Comparison of ENCODE assay signal across 7 mouse cellular contexts in the genomic region with DNA sequence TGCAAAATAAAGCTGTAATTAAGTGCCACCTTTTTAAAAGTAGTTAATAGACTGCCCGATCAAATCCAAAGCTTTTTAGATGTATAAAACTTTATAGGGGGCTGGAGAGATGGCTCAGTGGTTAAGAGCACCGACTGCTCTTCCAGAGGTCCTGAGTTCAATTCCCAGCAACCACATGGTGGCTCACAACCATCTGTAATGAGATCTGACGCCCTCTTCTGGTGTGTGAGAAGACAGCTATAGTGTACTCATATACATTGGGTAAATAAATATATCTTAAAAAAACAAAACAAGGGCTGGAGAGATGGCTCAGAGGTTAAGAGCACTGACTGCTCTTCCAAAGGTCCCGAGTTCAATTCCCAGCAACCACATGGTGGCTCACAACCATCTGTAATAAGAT. TPM values are rescaled to one million over a fixed set of nuclear protein-coding genes. Genes with fewer than 3 reads are reported as not detected.
DNase-seq lines count a peak whose midpoint lies in the region; ATAC-seq and TF ChIP-seq lines count a peak whose summit lies in the region.
"Not testable (repeated sequence)": the region's sequence is repeated elsewhere in the genome, so short reads cannot be mapped to it uniquely, and the experiment has no call there.

No protein-coding gene starts in this region.

- ATAC-seq in forebrain, embryonic 12.5 days (ENCODE audit: low FRiP score), result 0 out of 2 replicates have a peak, but pooled peaks have one; percentile 6
- not testable (repeated sequence) for ATAC-seq in heart, embryonic 15.5 days (replicated peaks; ENCODE audit: insufficient number of reproducible peaks, insufficient read depth, low FRiP score, low read depth); neural tube, embryonic 12.5 days (ENCODE audit: low FRiP score, low read depth)
- peak; percentile 27; the same call in 1 of the 2 replicates for ATAC-seq in intestine, embryonic 16.5 days
- ATAC-seq in limb, embryonic 14.5 days (ENCODE audit: low FRiP score, low read depth), result peak; percentile 45; the same call in 1 of the 2 replicates
- ATAC-seq in lung, postnatal 0 days, result peak; percentile 37

- not testable (repeated sequence) for TF ChIP-seq CTCF in bone marrow macrophage, adult 2 months (IDR thresholded peaks at IDR 0.05; ENCODE audit: low read depth, low read length); lung, postnatal 0 days (IDR thresholded peaks at IDR 0.05)

- not testable (repeated sequence) for H3K27me3 ChIP-seq in forebrain, embryonic 12.5 days; heart, embryonic 15.5 days; intestine, embryonic 16.5 days (replicated peaks; ENCODE audit: control insufficient read depth, insufficient read depth, low read length); limb, embryonic 14.5 days (ENCODE audit: control insufficient read depth, insufficient read depth, low read length); lung, postnatal 0 days (replicated peaks; ENCODE audit: insufficient read depth, low read length); neural tube, embryonic 12.5 days (replicated peaks)

- H3K4me1 ChIP-seq in bone marrow macrophage, adult 2 months (ENCODE audit: control insufficient read depth, insufficient read depth, low read length); forebrain, embryonic 12.5 days; heart, embryonic 15.5 days (replicated peaks); intestine, embryonic 16.5 days (ENCODE audit: control insufficient read depth, insufficient read depth, low read length); limb, embryonic 14.5 days (ENCODE audit: control insufficient read depth, insufficient read depth, low read length); lung, postnatal 0 days (ENCODE audit: insufficient read depth, low read depth, low read length); neural tube, embryonic 12.5 days: not testable (repeated sequence)

- not testable (repeated sequence) for TF ChIP-seq POLR2A in bone marrow macrophage, adult 2 months (IDR thresholded peaks at IDR 0.05; ENCODE audit: borderline replicate concordance, low read depth, low read length); limb, embryonic 14.5 days (IDR thresholded peaks at IDR 0.05; ENCODE audit: borderline replicate concordance, extremely low read depth, insufficient read depth, insufficient read length)

- not testable (repeated sequence) for TF ChIP-seq EP300 in lung, postnatal 0 days (IDR thresholded peaks at IDR 0.05)

- not testable (repeated sequence) for H3K9ac ChIP-seq in forebrain, embryonic 12.5 days
- H3K9ac ChIP-seq in heart, embryonic 15.5 days, result peak overlapping the region; percentile 72
- H3K9ac ChIP-seq in intestine, embryonic 16.5 days (ENCODE audit: low read depth, low read length), result peak overlapping the region; percentile 78
- H3K9ac ChIP-seq in limb, embryonic 14.5 days (ENCODE audit: low read depth, low read length, severe bottlenecking), result 0 out of 2 replicates have a peak overlapping the region, but pooled peaks have one; percentile 75
- 0 out of 2 replicates have a peak overlapping the region, but pooled peaks have one; percentile 93 for H3K9ac ChIP-seq in lung, postnatal 0 days (replicated peaks; ENCODE audit: low read depth)
- H3K9ac ChIP-seq in neural tube, embryonic 12.5 days, result 0 out of 2 replicates have a peak overlapping the region, but pooled peaks have one; percentile 83

- H3K4me3 ChIP-seq in bone marrow macrophage, adult 2 months (ENCODE audit: insufficient read depth, low read length), result peak overlapping the region; percentile 88; the same call in 1 of the 2 replicates
- H3K4me3 ChIP-seq in forebrain, embryonic 12.5 days (replicated peaks), result peak overlapping the region; percentile 76
- peak overlapping the region; percentile 73 for H3K4me3 ChIP-seq in heart, embryonic 15.5 days
- H3K4me3 ChIP-seq in intestine, embryonic 16.5 days (ENCODE audit: low read length), result peak overlapping the region; percentile 79
- H3K4me3 ChIP-seq in limb, embryonic 14.5 days (replicated peaks; ENCODE audit: low read length), result peak overlapping the region; percentile 87
- peak overlapping the region; percentile 94 for H3K4me3 ChIP-seq in lung, postnatal 0 days (ENCODE audit: low read depth, low read length)
- peak overlapping the region; percentile 86 for H3K4me3 ChIP-seq in neural tube, embryonic 12.5 days

- peak overlapping the region; percentile 88 for H3K4me2 ChIP-seq in forebrain, embryonic 12.5 days
- peak overlapping the region; percentile 74 for H3K4me2 ChIP-seq in heart, embryonic 15.5 days
- H3K4me2 ChIP-seq in intestine, embryonic 16.5 days (ENCODE audit: low read depth, low read length), result peak overlapping the region; percentile 53
- H3K4me2 ChIP-seq in limb, embryonic 14.5 days (replicated peaks; ENCODE audit: low read depth, low read length, severe bottlenecking), result peak overlapping the region; percentile 72
- peak overlapping the region; percentile 84 for H3K4me2 ChIP-seq in lung, postnatal 0 days (replicated peaks; ENCODE audit: low read depth, low read length)
- peak overlapping the region; percentile 91 for H3K4me2 ChIP-seq in neural tube, embryonic 12.5 days (replicated peaks)

- H3K9me3 ChIP-seq in forebrain, embryonic 12.5 days; heart, embryonic 15.5 days (replicated peaks); intestine, embryonic 16.5 days (ENCODE audit: control insufficient read depth, low read length); limb, embryonic 14.5 days (ENCODE audit: control insufficient read depth, low read length); lung, postnatal 0 days (ENCODE audit: low read length); neural tube, embryonic 12.5 days: not testable (repeated sequence)

- not testable (repeated sequence) for DNase-seq in limb, embryonic 14.5 days (ENCODE audit: low spot score); lung, postnatal 0 days (ENCODE audit: low spot score)

- H3K27ac ChIP-seq in bone marrow macrophage, adult 2 months (ENCODE audit: insufficient read depth, low read depth, low read length), result peak overlapping the region; percentile 55
- H3K27ac ChIP-seq in forebrain, embryonic 12.5 days, result peak overlapping the region; percentile 66
- peak overlapping the region; percentile 83 for H3K27ac ChIP-seq in heart, embryonic 15.5 days
- peak overlapping the region; percentile 71 for H3K27ac ChIP-seq in intestine, embryonic 16.5 days (ENCODE audit: low read length)
- H3K27ac ChIP-seq in limb, embryonic 14.5 days (replicated peaks; ENCODE audit: low read depth, low read length), result 0 out of 2 replicates have a peak overlapping the region, but pooled peaks have one; percentile 9
- H3K27ac ChIP-seq in lung, postnatal 0 days (ENCODE audit: low read length), result peak overlapping the region; percentile 2; the same call in 1 of the 2 replicates
- H3K27ac ChIP-seq in neural tube, embryonic 12.5 days, result not testable (repeated sequence)

- peaks cover 24% of the 10 kb centered on the region for H3K36me3 ChIP-seq in forebrain, embryonic 12.5 days (replicated peaks)
- H3K36me3 ChIP-seq in heart, embryonic 15.5 days, result peaks cover 23% of the 10 kb centered on the region
- H3K36me3 ChIP-seq in intestine, embryonic 16.5 days (ENCODE audit: control insufficient read depth, insufficient read depth, low read length), result not testable (repeated sequence)
- peaks cover 25% of the 10 kb centered on the region for H3K36me3 ChIP-seq in limb, embryonic 14.5 days (ENCODE audit: control insufficient read depth, insufficient read depth, low read length)
- peaks cover 12% of the 10 kb centered on the region; the same call in 1 of the 2 replicates for H3K36me3 ChIP-seq in lung, postnatal 0 days (ENCODE audit: insufficient read depth, low read length)
- peaks cover 23% of the 10 kb centered on the region for H3K36me3 ChIP-seq in neural tube, embryonic 12.5 days

- WGBS in forebrain, embryonic 12.5 days, result 44% methylated on average over 4 of the region's 4 CpGs
- WGBS in heart, embryonic 15.5 days, result 36% methylated on average over 4 of the region's 4 CpGs
- 35% methylated on average over 4 of the region's 4 CpGs for WGBS in intestine, embryonic 16.5 days
- 33% methylated on average over 4 of the region's 4 CpGs for WGBS in limb, embryonic 14.5 days
- WGBS in lung, postnatal 0 days, result 40% methylated on average over 4 of the region's 4 CpGs
- WGBS in neural tube, embryonic 12.5 days, result 43% methylated on average over 4 of the region's 4 CpGs

RNA-seq across cellular contexts. Expression of a gene that starts 0.5 kb away (rescaled TPM):
- 41.3 and 44.7 TPM in 2 replicates for polyA plus RNA-seq in bone marrow macrophage, adult 2 months (2012; ENCODE audit: insufficient read depth, insufficient read length, missing spikeins)
- 31.5 and 34.8 TPM in 2 replicates for polyA plus RNA-seq in forebrain, embryonic 12.5 days (2016; fragmentation: Nextera tagmentation; extraction: Ambion mirVana)
- 17.3 and 20.9 TPM in 2 replicates for polyA plus RNA-seq in heart, embryonic 15.5 days (2015; fragmentation: Nextera tagmentation; extraction: Ambion mirVana)
- polyA plus RNA-seq in intestine, embryonic 16.5 days (2015; fragmentation: Nextera tagmentation; extraction: Ambion mirVana), result 37.1 and 40.2 TPM in 2 replicates
- polyA plus RNA-seq in limb, embryonic 14.5 days (2012; rRNA removed), result 28.5 and 32.9 TPM in 2 replicates
- polyA plus RNA-seq in limb, embryonic 14.5 days (2014; fragmentation: Nextera tagmentation; extraction: Ambion mirVana), result 27.8 and 29.9 TPM in 2 replicates
- 24.5 and 26.1 TPM in 2 replicates for polyA plus RNA-seq in lung, postnatal 0 days (2015; fragmentation: Nextera tagmentation; extraction: Ambion mirVana)
- polyA plus RNA-seq in neural tube, embryonic 12.5 days (2016; fragmentation: Nextera tagmentation; extraction: Ambion mirVana), result 36.9 and 37.8 TPM in 2 replicates

RNA-seq across cellular contexts. Expression of a gene that starts 17.4 kb away (rescaled TPM):
- 32.8 and 33.6 TPM in 2 replicates for polyA plus RNA-seq in bone marrow macrophage, adult 2 months (2012; ENCODE audit: insufficient read depth, insufficient read length, missing spikeins)
- 26.7 and 35.8 TPM in 2 replicates for polyA plus RNA-seq in forebrain, embryonic 12.5 days (2016; fragmentation: Nextera tagmentation; extraction: Ambion mirVana)
- polyA plus RNA-seq in heart, embryonic 15.5 days (2015; fragmentation: Nextera tagmentation; extraction: Ambion mirVana), result 14.3 and 18.1 TPM in 2 replicates
- polyA plus RNA-seq in intestine, embryonic 16.5 days (2015; fragmentation: Nextera tagmentation; extraction: Ambion mirVana), result 36.5 and 41.2 TPM in 2 replicates
- polyA plus RNA-seq in limb, embryonic 14.5 days (2012; rRNA removed), result 64.1 and 64.4 TPM in 2 replicates
- 27.5 and 28.5 TPM in 2 replicates for polyA plus RNA-seq in limb, embryonic 14.5 days (2014; fragmentation: Nextera tagmentation; extraction: Ambion mirVana)
- polyA plus RNA-seq in lung, postnatal 0 days (2015; fragmentation: Nextera tagmentation; extraction: Ambion mirVana), result 11.1 and 11.4 TPM in 2 replicates
- 31.0 and 33.0 TPM in 2 replicates for polyA plus RNA-seq in neural tube, embryonic 12.5 days (2016; fragmentation: Nextera tagmentation; extraction: Ambion mirVana)

RNA-seq across cellular contexts. Expression of a gene that starts 17.9 kb away (rescaled TPM):
- 22.4 and 25.8 TPM in 2 replicates for polyA plus RNA-seq in bone marrow macrophage, adult 2 months (2012; ENCODE audit: insufficient read depth, insufficient read length, missing spikeins)
- 107 and 115 TPM in 2 replicates for polyA plus RNA-seq in forebrain, embryonic 12.5 days (2016; fragmentation: Nextera tagmentation; extraction: Ambion mirVana)
- 89.7 and 105 TPM in 2 replicates for polyA plus RNA-seq in heart, embryonic 15.5 days (2015; fragmentation: Nextera tagmentation; extraction: Ambion mirVana)
- 134 and 155 TPM in 2 replicates for polyA plus RNA-seq in intestine, embryonic 16.5 days (2015; fragmentation: Nextera tagmentation; extraction: Ambion mirVana)
- 60.1 and 61.3 TPM in 2 replicates for polyA plus RNA-seq in limb, embryonic 14.5 days (2012; rRNA removed)
- polyA plus RNA-seq in limb, embryonic 14.5 days (2014; fragmentation: Nextera tagmentation; extraction: Ambion mirVana), result 97.1 and 102 TPM in 2 replicates
- 57.5 and 59.3 TPM in 2 replicates for polyA plus RNA-seq in lung, postnatal 0 days (2015; fragmentation: Nextera tagmentation; extraction: Ambion mirVana)
- 92.8 and 95.0 TPM in 2 replicates for polyA plus RNA-seq in neural tube, embryonic 12.5 days (2016; fragmentation: Nextera tagmentation; extraction: Ambion mirVana)

RNA-seq across cellular contexts. Expression of a gene that starts 27.4 kb away (rescaled TPM):
- polyA plus RNA-seq in bone marrow macrophage, adult 2 months (2012; ENCODE audit: insufficient read depth, insufficient read length, missing spikeins), result 43.6 and 57.0 TPM in 2 replicates
- 477 and 482 TPM in 2 replicates for polyA plus RNA-seq in forebrain, embryonic 12.5 days (2016; fragmentation: Nextera tagmentation; extraction: Ambion mirVana)
- polyA plus RNA-seq in heart, embryonic 15.5 days (2015; fragmentation: Nextera tagmentation; extraction: Ambion mirVana), result 167 and 187 TPM in 2 replicates
- polyA plus RNA-seq in intestine, embryonic 16.5 days (2015; fragmentation: Nextera tagmentation; extraction: Ambion mirVana), result 268 and 278 TPM in 2 replicates
- polyA plus RNA-seq in limb, embryonic 14.5 days (2012; rRNA removed), result 311 and 451 TPM in 2 replicates
- 256 and 275 TPM in 2 replicates for polyA plus RNA-seq in limb, embryonic 14.5 days (2014; fragmentation: Nextera tagmentation; extraction: Ambion mirVana)
- 50.0 and 52.7 TPM in 2 replicates for polyA plus RNA-seq in lung, postnatal 0 days (2015; fragmentation: Nextera tagmentation; extraction: Ambion mirVana)
- polyA plus RNA-seq in neural tube, embryonic 12.5 days (2016; fragmentation: Nextera tagmentation; extraction: Ambion mirVana), result 281 and 302 TPM in 2 replicates

RNA-seq across cellular contexts. Expression of a gene that starts 34.7 kb away (rescaled TPM):
- 9.4 and 11.5 TPM in 2 replicates for polyA plus RNA-seq in bone marrow macrophage, adult 2 months (2012; ENCODE audit: insufficient read depth, insufficient read length, missing spikeins)
- polyA plus RNA-seq in forebrain, embryonic 12.5 days (2016; fragmentation: Nextera tagmentation; extraction: Ambion mirVana), result 23.4 and 23.6 TPM in 2 replicates
- polyA plus RNA-seq in heart, embryonic 15.5 days (2015; fragmentation: Nextera tagmentation; extraction: Ambion mirVana), result 31.4 and 33.8 TPM in 2 replicates
- polyA plus RNA-seq in intestine, embryonic 16.5 days (2015; fragmentation: Nextera tagmentation; extraction: Ambion mirVana), result 87.2 and 101 TPM in 2 replicates
- 17.5 and 21.6 TPM in 2 replicates for polyA plus RNA-seq in limb, embryonic 14.5 days (2012; rRNA removed)
- polyA plus RNA-seq in limb, embryonic 14.5 days (2014; fragmentation: Nextera tagmentation; extraction: Ambion mirVana), result 12.5 and 16.0 TPM in 2 replicates
- polyA plus RNA-seq in lung, postnatal 0 days (2015; fragmentation: Nextera tagmentation; extraction: Ambion mirVana), result 14.7 and 17.7 TPM in 2 replicates
- polyA plus RNA-seq in neural tube, embryonic 12.5 days (2016; fragmentation: Nextera tagmentation; extraction: Ambion mirVana), result 44.1 and 45.5 TPM in 2 replicates
